Mouse (Mus musculus): ENCODE measurements around the gene Tmem219. TPM values are rescaled to one million over a fixed set of nuclear protein-coding genes. Genes with fewer than 3 reads are reported as not detected.

The Tmem219 gene
- polyA plus RNA-seq (2012; rRNA removed) = 23.2 and 23.4 TPM in 2 replicates

GRCm38 (mm10) chr7:126922624-126923060 is at the start of gene Tmem219:
Gene Tmem219 (minus strand): TSS chr7:126922917.

GRCm38 (mm10) chr7:126949793-126950646 is 27.3 kb upstream of the Tmem219 start, which contains the start of gene Sez6l2:
Gene Sez6l2 (plus strand): TSS chr7:126950563.

GRCm38 (mm10) chr7:126949403-126949792 is 26.7 kb upstream of the Tmem219 start, which contains the start of gene Asphd1:
Gene Asphd1 (minus strand): TSS chr7:126949582.

GRCm38 (mm10) chr7:126928384-126929037 is 5.8 kb upstream of the Tmem219 start, which contains the start of gene Kctd13:
Gene Kctd13 (plus strand): TSS chr7:126928879.

GRCm38 (mm10) chr7:126884286-126885164 is 38.2 kb downstream of the Tmem219 start, which contains the start of gene Taok2:
Gene Taok2 (minus strand): TSS chr7:126884703.

GRCm38 (mm10) chr7:126862147-126862784 is 60.5 kb downstream of the Tmem219 start, which contains the start of gene Ino80e:
Gene Ino80e (minus strand): TSS chr7:126862377.

GRCm38 (mm10) chr7:126861429-126862130 is 61.1 kb downstream of the Tmem219 start, which contains the start of gene Hirip3:
Gene Hirip3 (plus strand): TSS chr7:126861972.

GRCm38 (mm10) chr7:126847116-126847420 is 75.6 kb downstream of the Tmem219 start, which contains the start of gene Doc2a:
Gene Doc2a (plus strand): TSS chr7:126847416.

Other genes with a start within 250 kb of the Tmem219 start
- gene Sult1a1, start 246.5 kb downstream of the Tmem219 start, polyA plus RNA-seq (2012; rRNA removed) = 0.28 and 0.40 TPM in 2 replicates
- gene Bola2, start 227.5 kb downstream of the Tmem219 start, polyA plus RNA-seq (2012; rRNA removed) = 57.0 and 128 TPM in 2 replicates
- gene Slx1b, start 227.1 kb downstream of the Tmem219 start, polyA plus RNA-seq (2012; rRNA removed) = 26.9 and 29.2 TPM in 2 replicates
- 36.3 and 47.5 TPM in 2 replicates for gene Coro1a, start 215.1 kb downstream of the Tmem219 start, polyA plus RNA-seq (2012; rRNA removed)
- 70.2 and 101 TPM in 2 replicates for gene Mapk3, start 163.3 kb downstream of the Tmem219 start, polyA plus RNA-seq (2012; rRNA removed)
- 8.5 and 8.8 TPM in 2 replicates for gene Gdpd3, start 156.6 kb downstream of the Tmem219 start, polyA plus RNA-seq (2012; rRNA removed)
- 80.9 and 93.6 TPM in 2 replicates for gene Ypel3, start 146.0 kb downstream of the Tmem219 start, polyA plus RNA-seq (2012; rRNA removed)
- gene Tbx6, start 141.4 kb downstream of the Tmem219 start, polyA plus RNA-seq (2012; rRNA removed) = 1.1 and 1.5 TPM in 2 replicates
- 268 and 290 TPM in 2 replicates for gene Ppp4c, start 130.4 kb downstream of the Tmem219 start, polyA plus RNA-seq (2012; rRNA removed)
- gene Fam57b, start 125.2 kb downstream of the Tmem219 start, polyA plus RNA-seq (2012; rRNA removed) = 23.7 and 32.0 TPM in 2 replicates
- not detected in 2 replicates for gene 4930451I11Rik, start 91.3 kb downstream of the Tmem219 start, polyA plus RNA-seq (2012; rRNA removed)
- gene Doc2a, start 75.5 kb downstream of the Tmem219 start, polyA plus RNA-seq (2012; rRNA removed) = 4.1 and 5.6 TPM in 2 replicates
- 186 and 304 TPM in 2 replicates for gene Hirip3, start 60.9 kb downstream of the Tmem219 start, polyA plus RNA-seq (2012; rRNA removed)
- gene Ino80e, start 60.5 kb downstream of the Tmem219 start, polyA plus RNA-seq (2012; rRNA removed) = 63.3 and 64.6 TPM in 2 replicates
- gene Taok2, start 38.2 kb downstream of the Tmem219 start, polyA plus RNA-seq (2012; rRNA removed) = 102 and 154 TPM in 2 replicates
- 26.0 and 28.2 TPM in 2 replicates for gene Kctd13, start 6.0 kb upstream of the Tmem219 start, polyA plus RNA-seq (2012; rRNA removed)
- gene Asphd1, start 26.7 kb upstream of the Tmem219 start, polyA plus RNA-seq (2012; rRNA removed) = 2.8 and 7.1 TPM in 2 replicates
- 14.5 and 15.0 TPM in 2 replicates for gene Sez6l2, start 27.6 kb upstream of the Tmem219 start, polyA plus RNA-seq (2012; rRNA removed)
- gene Cdipt, start 53.0 kb upstream of the Tmem219 start, polyA plus RNA-seq (2012; rRNA removed) = 72.5 and 93.7 TPM in 2 replicates
- 0.78 and 0.83 TPM in 2 replicates for gene Cdiptos, start 53.2 kb upstream of the Tmem219 start, polyA plus RNA-seq (2012; rRNA removed)
- gene Mvp, start 91.7 kb upstream of the Tmem219 start, polyA plus RNA-seq (2012; rRNA removed) = 4.1 and 6.1 TPM in 2 replicates
- 0.20 and 0.56 TPM in 2 replicates for gene Pagr1b, start 93.6 kb upstream of the Tmem219 start, polyA plus RNA-seq (2012; rRNA removed)
- gene Pagr1a, start 94.4 kb upstream of the Tmem219 start, polyA plus RNA-seq (2012; rRNA removed) = 5.7 and 15.9 TPM in 2 replicates
- gene Gm42742, start 98.2 kb upstream of the Tmem219 start, polyA plus RNA-seq (2012; rRNA removed) = 97.7 and 244 TPM in 2 replicates
- gene Prrt2, start 98.3 kb upstream of the Tmem219 start, polyA plus RNA-seq (2012; rRNA removed) = 4.3 and 19.0 TPM in 2 replicates
- gene Maz, start 104.1 kb upstream of the Tmem219 start, polyA plus RNA-seq (2012; rRNA removed) = 298 and 328 TPM in 2 replicates
- 99.9 and 158 TPM in 2 replicates for gene Kif22, start 119.6 kb upstream of the Tmem219 start, polyA plus RNA-seq (2012; rRNA removed)
- gene Zg16, start 164.4 kb upstream of the Tmem219 start, polyA plus RNA-seq (2012; rRNA removed) = 0.22 TPM in 1 of 2 replicates, not detected in the other
- gene AI467606, start 168.4 kb upstream of the Tmem219 start, polyA plus RNA-seq (2012; rRNA removed) = 1.0 and 1.3 TPM in 2 replicates
- 4.3 and 7.2 TPM in 2 replicates for gene Qprt, start 199.3 kb upstream of the Tmem219 start, polyA plus RNA-seq (2012; rRNA removed)
- gene Spn, start 214.9 kb upstream of the Tmem219 start, polyA plus RNA-seq (2012; rRNA removed) = 0.93 and 1.4 TPM in 2 replicates